Mouse (Mus musculus) cerebellum, adult 9-11 months (tissue): Measurements from ENCODE around the gene Olfr745.

Experiments used
- DNase-seq: peaks from one replicate; pipeline ENCODE4 v3.0.0; 2022

The Olfr745 gene

DNA sequence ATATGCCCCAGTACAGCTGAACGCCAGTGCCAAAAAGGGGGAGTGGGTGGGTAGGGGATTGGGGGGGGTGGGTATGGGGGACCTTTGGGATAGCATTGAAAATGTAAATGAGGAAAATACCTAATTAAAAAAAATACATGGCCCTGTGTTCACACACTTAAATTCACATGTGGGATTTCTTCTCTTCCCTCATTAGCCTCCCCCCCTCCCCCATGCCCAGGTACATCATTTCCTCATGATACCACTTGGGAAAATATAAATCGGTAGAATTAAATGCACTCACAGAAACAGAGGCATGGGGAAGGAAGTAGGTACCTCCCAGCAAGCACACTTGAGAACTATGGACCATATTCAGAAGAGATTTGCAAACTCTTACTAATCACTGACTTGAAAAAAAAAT lies at the start of gene Olfr745:
Gene Olfr745 (plus strand): TSS at position 301 of the 400 bp plus-strand sequence.
- DNase-seq = no peak

- DNase-seq = no peak
Measured at GRCm38 (mm10) chr14:50614579-50614978, 24.6 kb upstream of the Olfr745 start, which contains the start of gene Olfr744. TSS of gene Olfr744 (plus strand) at chr14:50614879.

DNA sequence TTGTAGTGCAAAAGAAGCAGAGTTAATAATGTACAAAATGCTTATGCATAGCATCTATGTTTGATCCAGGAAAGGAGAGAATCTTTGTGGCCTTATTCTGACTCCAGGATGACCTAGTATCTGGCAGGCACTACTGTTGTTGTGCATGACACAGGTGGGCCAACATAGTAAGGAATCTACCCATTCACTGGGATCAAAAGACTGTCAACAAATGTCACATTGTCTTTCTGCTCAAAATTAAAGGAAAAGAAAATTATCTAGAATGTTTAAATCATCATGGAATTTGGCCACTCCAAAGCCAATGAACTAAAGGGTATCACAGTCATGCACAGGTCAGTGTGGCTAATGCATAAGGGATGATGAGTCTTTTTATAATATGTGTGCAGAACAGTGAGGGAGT lies 7.6 kb downstream of the Olfr745 start, which contains the start of gene Olfr746:
Gene Olfr746 (plus strand): TSS at position 301 of the 400 bp plus-strand sequence.
- no peak for DNase-seq

DNA sequence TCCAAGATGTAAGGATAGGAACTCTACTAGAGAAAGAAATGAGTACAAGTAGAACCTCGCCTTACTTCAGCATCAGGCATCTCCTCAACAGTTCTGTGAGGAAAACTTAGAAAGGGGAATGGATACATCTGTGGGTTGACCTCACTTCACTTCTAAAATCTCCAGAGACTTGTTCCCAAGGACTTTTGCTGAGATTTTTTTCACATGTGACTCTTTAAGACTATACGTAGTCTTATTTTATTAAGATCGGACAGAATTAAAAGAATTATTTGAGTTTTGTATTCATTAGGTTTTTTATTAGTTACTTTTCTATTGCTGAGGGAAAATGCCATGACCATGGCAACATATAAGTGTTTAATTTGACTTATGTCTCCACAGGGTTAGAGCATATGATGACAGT lies 53.9 kb downstream of the Olfr745 start, which contains the start of gene Olfr747:
Gene Olfr747 (minus strand): TSS at position 101 of the 400 bp plus-strand sequence.
- no peak for DNase-seq
